Mouse (Mus musculus) c-Kit-positive CD71-positive TER-119-positive erythroid progenitor cells, embryonic 14.5 days (primary cell): Measurements from ENCODE around the gene Sema4c.
"Not testable (repeated sequence)": the region's sequence is repeated elsewhere in the genome, so short reads cannot be mapped to it uniquely, and the experiment has no call there.

Source experiments
- DNase-seq: peaks from one replicate; pipeline ENCODE4 v3.0.0-alpha.2; 2013; ENCODE audit warnings: low spot score

Sema4c gene

DNA sequence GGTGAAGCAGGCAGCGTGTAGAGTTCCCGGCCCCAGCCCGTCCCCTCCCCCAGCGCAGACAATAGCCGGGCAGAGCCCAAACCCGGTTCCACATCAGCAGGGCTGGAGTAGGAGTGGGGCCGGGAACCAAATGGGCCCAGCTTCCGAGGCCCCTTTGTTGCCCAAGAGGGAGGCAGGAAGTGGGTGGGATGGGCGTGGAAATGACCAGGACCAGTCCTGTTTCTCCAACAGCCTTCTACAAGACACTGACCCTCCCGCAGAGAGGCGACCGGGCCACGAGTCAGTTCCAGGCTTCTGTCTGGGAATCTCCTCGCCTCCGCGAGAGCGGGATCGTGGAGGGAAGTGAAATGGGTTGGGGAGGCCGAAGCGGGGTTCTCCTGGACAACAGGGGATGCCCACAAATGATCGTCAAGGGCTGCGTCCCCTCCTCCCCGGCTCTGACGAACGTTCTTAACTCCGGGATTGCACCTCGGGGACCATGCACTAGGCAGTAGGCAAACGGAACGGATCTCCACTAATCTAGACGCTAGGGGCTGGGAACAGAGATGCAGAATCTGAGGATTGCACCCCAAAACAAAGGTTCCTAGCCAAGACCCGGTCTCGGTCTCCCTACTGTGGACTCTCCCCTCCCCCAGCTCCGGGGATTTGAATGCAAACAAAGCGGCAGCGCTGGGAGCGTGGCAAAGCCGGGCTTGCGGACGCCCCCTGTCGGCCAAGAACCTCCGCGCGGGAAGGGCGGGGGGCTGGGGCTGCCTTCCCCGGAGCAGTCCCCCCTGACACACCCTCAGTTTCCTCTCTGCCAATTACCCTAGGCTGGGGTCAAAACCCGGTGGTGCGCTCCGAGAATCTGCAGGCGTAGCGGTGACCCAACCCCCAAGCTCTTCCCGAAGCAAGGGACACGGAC lies 1.3 kb downstream of the Sema4c start:
- DNase-seq: no peak

DNA sequence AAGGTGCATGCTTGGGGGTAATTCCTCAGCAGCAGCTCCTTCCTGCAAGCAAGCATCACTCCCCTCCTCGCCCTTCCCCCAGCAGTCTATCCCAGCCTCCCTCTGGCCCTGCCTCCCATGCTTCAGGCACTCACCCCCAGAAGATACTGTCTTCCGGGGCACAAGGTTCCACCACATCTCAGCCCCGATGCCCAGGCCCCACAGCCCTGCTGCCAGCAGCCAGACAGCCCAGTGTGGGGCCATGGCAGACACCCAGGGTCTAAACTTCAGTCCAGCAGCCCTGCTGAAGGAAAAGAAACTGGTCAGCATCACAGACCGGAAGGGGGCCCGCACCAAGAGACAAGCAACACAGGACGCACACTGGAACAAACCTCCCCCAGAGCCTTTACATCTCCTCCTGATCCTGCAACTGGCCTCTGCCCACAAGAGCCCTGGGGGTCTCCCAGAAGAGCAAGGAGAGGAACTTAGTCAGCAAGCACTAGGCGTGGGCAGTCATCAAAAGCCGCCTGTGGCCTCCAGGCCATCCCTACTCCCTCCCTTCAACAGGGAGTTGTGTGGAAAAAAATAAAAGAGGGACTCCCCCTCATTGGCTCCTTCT lies 2.3 kb downstream of the Sema4c start:
- no peak for DNase-seq

GRCm38 (mm10) chr1:36554633-36555399 lies 3.3 kb downstream of the Sema4c start:
- DNase-seq: no peak

DNA sequence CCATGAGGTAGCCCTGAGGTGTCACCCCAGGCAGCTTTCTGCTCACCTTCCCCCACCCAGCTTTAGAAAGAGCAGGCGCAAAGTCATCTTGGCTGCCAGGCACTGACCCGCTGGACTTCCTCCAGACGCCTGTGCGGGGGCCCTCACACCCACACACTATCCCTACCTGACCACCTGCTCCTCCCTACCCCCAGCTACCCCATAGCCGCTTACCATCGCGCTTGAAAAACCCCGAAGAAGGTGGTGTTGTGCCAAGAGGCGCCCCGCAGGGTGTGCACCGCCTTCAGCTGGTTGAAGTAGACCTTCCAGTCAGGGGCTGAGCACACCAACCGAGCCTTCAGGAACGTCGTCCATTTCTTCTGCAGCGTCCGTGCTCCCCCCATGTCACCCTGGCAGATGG lies 5.6 kb downstream of the Sema4c start:
- no peak for DNase-seq

GRCm38 (mm10) chr1:36551904-36552303 lies 6.2 kb downstream of the Sema4c start:
- no peak for DNase-seq

DNA sequence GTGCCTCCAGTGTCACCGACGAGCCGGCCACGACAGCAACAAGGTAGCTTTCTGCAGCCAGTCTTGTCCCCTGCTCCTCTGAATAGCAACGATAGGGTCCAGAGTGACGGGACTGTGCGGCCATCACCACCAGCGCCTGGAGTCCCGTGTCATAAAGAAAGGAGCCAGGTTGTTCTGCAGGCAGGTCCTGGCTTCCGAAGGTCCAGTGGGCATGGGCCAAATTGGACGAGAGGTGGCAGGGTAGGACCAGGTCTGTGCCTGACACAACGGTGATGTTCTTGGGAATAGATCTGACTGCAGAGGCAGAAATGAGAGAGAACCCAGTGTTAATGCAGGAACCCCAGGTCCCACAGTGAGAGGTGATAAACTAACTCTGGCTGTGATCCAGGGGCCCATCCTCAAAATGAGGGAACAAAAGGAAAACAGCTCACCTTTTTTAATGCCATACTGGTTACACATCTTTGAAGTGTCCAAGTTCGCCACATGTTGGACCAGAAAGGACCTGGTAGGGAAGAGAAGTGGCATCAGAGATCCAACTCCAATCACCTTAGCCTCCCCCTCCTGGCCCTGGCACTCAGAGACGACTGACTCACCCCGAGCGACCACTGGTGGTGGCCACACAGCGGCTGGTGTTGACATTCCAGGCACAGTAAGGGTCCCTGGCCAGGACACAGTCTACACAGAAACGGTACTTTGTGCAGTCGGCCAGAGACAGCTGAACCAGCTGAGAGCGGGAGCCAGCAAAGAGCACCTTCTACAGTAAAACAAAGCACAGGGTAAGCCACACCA lies 7.9 kb downstream of the Sema4c start:
- DNase-seq: no peak

GRCm38 (mm10) chr1:36549491-36549890 lies 8.7 kb downstream of the Sema4c start:
- no peak for DNase-seq

DNA sequence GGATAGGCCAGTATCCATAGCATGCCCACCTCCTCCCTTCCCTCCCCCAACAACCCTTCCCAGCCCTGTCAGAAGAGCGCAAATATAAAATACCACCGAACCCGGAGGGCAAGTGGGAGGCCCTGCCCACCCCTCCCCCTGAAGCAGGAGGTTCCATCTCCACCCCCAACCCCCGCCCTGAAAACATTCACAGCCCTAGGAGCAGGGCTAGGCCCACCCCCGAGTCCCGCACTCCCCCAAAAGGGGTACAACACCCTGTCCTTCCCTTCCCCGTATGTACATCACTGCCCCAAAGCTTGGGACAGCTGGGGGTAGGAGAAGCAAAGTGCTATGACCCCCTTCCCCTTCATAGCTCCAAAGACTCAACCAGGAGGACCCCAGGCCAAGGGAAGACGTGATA lies 9.4 kb downstream of the Sema4c start:
- no peak for DNase-seq

- DNase-seq: no peak
Observed at GRCm38 (mm10) chr1:36547981-36548598, 10.1 kb downstream of the Sema4c start.

DNA sequence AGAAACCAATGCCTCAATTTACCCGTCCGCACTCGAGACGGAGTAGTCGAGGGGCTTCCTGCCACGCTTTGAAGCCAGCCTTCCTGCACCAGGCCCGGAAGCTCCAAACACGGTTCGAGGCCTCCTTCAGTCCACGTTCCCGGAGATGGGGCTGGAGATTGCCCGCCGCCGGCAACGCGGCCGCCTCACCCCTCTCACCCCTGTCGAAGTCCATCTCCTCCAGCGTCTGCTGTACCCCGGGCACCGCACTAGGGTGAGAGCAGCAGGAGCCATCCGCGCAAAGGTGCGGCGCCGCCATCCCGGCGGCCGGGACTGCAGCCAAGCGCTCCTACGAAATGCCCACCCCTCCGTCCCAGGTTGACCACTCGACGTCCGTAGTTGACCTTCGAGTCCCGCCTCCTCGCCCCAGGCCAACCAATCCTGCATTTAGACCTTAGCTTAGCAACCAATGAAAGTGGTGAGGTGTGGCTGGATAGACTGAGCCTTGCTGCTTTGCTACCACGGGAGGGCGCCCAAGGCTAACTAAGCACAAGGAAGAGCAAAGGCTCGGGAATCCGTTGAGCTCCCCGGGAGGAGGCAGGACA lies 11.2 kb downstream of the Sema4c start, which contains the start of gene Ankrd39:
Gene Ankrd39 (minus strand): TSS at position 558 of the 584 bp plus-strand sequence.
- peak; percentile 97 for DNase-seq

DNA sequence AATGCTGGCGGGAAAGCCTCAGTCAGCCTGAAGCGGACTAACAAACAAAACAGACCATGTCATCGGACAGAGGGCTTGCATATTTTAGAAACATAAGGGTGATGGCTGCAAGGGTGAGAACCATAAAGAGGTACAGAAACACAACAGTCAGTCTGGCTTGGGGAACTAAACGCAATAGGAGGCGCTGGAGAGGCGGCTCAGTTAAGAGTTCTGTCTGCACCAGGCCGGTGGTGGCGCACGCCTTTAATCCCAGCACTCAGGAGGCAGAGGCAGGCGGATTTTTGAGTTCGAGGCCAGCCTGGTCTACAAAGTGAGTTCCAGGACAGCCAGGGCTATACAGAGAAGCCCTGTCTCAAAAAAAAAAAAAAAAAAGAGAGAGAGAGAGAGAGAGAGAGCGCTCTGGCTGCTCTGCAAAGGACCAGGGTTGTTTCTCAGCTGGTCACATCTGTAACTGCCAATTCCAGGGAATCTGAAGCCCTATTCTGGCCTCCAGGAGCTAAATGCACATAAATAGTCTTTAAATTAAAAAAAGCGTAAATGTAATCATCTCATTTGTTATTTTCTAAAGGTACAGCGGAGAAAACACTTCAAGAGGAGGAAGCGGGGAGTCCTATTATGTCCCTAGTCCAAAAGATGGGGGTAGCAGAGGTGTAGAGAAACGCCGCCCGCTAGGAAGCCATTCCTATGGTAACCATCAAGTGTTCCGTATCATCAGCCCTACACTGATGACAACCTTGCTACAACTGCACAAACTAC lies 12.1 kb downstream of the Sema4c start:
- DNase-seq: no peak

DNA sequence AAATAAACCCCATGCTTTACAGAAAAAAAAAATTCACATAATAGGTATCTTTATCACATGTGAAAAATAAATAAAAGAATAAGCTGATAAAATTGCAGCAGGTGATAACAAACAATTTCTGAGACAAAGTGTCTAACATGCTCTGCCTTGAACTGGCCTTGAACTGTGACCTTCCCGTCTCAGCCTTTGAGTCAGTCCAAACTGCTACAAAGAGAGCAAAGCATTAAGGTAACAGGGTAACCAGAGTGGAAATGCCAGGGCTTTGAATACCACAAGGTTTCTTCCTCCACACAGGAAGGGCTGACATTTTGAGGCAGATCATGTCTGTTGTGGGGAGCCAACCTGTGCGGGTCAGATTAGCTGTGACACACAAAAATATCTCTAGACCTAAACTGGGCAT lies 12.8 kb downstream of the Sema4c start:
- no peak for DNase-seq

DNA sequence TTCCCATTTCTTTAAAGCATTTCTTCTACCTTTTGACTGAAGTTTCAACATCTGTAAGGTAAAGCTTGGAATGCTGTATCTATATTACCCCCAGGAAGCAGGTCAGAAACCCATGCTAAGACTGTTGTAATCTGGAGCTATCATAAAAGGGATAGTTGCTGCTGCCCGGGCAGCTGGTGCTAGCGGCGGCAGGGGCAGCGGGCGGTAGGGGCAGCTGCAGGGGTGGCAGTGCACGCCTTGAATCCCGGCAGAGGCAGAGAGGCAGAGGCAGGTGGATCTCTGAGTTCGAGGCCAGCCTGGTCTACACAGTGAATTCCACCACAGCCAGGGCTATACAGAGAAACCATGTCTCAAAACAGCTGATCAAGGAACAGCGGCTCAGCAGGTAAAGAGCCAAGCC lies 15.2 kb downstream of the Sema4c start:
- DNase-seq: no peak

GRCm38 (mm10) chr1:36541844-36542243 lies 16.3 kb downstream of the Sema4c start:
- DNase-seq: no peak

DNA sequence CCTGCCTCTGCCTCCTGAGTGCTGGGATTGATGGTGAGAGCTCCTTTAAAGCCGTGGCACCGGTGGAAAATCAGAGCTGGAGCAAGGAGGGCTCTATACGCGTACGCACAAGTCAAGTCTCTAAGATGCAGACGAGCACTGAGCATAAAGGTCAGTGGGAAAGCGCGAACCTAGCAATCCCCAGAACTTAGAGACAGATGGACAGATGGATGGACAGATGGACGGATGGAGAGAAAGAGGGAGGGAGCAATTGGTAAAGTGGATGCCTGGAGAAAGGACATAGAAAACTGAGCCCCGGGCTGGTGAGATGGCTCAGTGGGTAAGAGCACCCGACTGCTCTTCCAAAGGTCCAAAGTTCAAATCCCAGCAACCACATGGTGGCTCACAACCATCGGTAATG lies 17.3 kb downstream of the Sema4c start:
- no peak for DNase-seq

DNA sequence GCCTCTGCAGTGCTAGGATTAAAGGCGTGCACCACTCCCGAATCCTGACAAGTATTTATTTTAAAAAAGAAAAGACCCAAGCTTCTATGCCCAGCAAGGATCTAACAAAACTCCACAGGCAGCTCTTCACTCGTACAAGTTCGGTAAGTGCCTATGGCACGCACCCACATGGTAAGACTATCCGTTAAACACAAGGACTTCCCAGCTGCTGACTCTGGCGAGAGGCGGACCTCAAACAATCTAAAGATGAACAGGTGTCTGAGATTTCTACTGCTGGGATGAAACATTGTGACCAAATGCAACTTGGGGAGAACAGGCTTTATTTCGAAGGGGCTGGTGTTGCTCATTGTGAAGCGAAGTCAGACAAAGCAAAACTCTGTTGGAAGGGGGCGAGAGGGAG lies 18.0 kb downstream of the Sema4c start:
- no peak for DNase-seq

DNA sequence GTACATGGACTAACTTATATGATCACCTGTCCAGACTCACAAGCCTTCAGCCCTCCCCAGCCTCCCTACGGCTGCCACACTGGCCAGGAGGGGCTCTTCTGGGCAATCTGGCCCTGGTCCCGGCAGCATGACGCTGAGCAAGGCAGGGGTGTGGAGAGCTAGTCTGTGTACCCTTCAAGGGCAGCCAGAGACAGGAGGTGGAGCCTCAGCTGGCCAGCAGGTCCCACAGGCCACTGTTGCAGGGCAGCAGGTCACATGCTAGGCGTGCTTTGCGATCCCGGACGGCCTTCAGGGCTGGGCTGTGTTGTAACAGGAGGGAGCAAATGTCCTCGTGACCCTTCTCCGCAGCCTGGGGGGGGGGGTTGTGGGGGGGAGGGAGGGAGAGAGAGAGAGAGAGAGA lies 19.0 kb downstream of the Sema4c start, which contains the start of gene Gm42417:
Gene Gm42417 (minus strand): TSS at position 244 of the 400 bp plus-strand sequence.
- no peak for DNase-seq

GRCm38 (mm10) chr1:36538727-36539126 lies 19.4 kb downstream of the Sema4c start:
- DNase-seq: no peak

GRCm38 (mm10) chr1:36536783-36537182 lies 21.4 kb downstream of the Sema4c start, which contains the start of gene Ankrd23:
Gene Ankrd23 (minus strand): TSS chr1:36536883.
- DNase-seq: not testable (repeated sequence)

DNA sequence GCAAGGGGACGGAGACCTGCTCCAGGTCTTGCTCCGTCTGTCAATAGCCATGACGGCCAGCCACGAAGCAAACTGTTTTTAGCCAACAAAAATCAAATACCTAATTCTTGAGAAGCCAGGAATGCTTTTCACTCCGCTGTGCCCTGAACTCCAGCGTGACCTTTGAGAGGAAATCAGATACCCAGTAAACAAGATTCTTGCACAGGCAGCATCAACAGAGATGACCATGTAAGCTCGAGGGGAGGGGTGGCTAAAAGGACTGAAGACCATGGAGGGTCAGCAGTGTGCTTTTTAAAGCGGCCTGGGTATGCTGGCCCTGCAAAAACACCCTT lies 21.8 kb downstream of the Sema4c start:
- no peak for DNase-seq
